Mouse (Mus musculus): Measurements from ENCODE around the gene Gm7168. TPM values are rescaled to one million over a fixed set of nuclear protein-coding genes. Genes with fewer than 3 reads are reported as not detected.
"Not testable (repeated sequence)": the region's sequence is repeated elsewhere in the genome, so short reads cannot be mapped to it uniquely, and the experiment has no call there.

Gm7168 gene
- total RNA-seq, 2 experiments from 2014 or later = not detected

GRCm38 (mm10) chr17:13937787-13938186 lies 10.4 kb upstream of the Gm7168 start:
- DNase-seq (ENCODE audit: extremely low spot score in 1 of 2, low spot score in 2 of 2) = no peak
- Histone ChIP-seq H3K27ac (no peak overlapping the region), H3K4me3 (no peak overlapping the region)
- intact Hi-C loops (cut with DNase I) = no loop called here
- TF ChIP-seq CTCF (IDR thresholded peaks at IDR 0.05) = no peak

- no peak overlapping the region for H3K4me3 ChIP-seq
- no peak for TF ChIP-seq CTCF (IDR thresholded peaks at IDR 0.05)
- no peak overlapping the region for H3K27ac ChIP-seq
- DNase-seq (ENCODE audit: extremely low spot score in 1 of 2, low spot score in 2 of 2) = no peak
- intact Hi-C loops (cut with DNase I) = no loop called here
Observed at GRCm38 (mm10) chr17:13938652-13939051, 9.5 kb upstream of the Gm7168 start.

GRCm38 (mm10) chr17:13939231-13939630 lies 8.9 kb upstream of the Gm7168 start:
- H3K27ac ChIP-seq; DNase-seq (ENCODE audit: extremely low spot score in 1 of 2, low spot score in 2 of 2); H3K4me3 ChIP-seq; intact Hi-C loops (cut with DNase I): not testable (repeated sequence)

GRCm38 (mm10) chr17:13940487-13940886 lies 7.7 kb upstream of the Gm7168 start:
- no peak for DNase-seq (ENCODE audit: extremely low spot score in 1 of 2, low spot score in 2 of 2)
- Histone ChIP-seq H3K4me3 (no peak overlapping the region), H3K27ac (no peak overlapping the region)
- intact Hi-C loops (cut with DNase I) = loop anchor here (5.0 kb wide), 1 partner anchor 88 kb away; no protein-coding TSS in a partner anchor
- no peak; the same call in 1 of the 2 replicates for TF ChIP-seq CTCF (IDR thresholded peaks at IDR 0.05)

GRCm38 (mm10) chr17:13951570-13951969 lies 3.4 kb downstream of the Gm7168 start:
- intact Hi-C loops (cut with DNase I); DNase-seq (ENCODE audit: extremely low spot score in 1 of 2, low spot score in 2 of 2); H3K4me3 ChIP-seq; H3K27ac ChIP-seq: not testable (repeated sequence)

GRCm38 (mm10) chr17:13958129-13958528 lies 10.0 kb downstream of the Gm7168 start:
- intact Hi-C loops (cut with DNase I); H3K4me3 ChIP-seq; H3K27ac ChIP-seq; DNase-seq (ENCODE audit: extremely low spot score in 1 of 2, low spot score in 2 of 2): not testable (repeated sequence)

GRCm38 (mm10) chr17:13962245-13962644 lies 14.1 kb downstream of the Gm7168 start:
- intact Hi-C loops (cut with DNase I); DNase-seq (ENCODE audit: extremely low spot score in 1 of 2, low spot score in 2 of 2); H3K4me3 ChIP-seq; H3K27ac ChIP-seq: not testable (repeated sequence)

- H3K27ac ChIP-seq; H3K4me3 ChIP-seq; intact Hi-C loops (cut with DNase I); DNase-seq (ENCODE audit: extremely low spot score in 1 of 2, low spot score in 2 of 2): not testable (repeated sequence)
Observed at GRCm38 (mm10) chr17:13965048-13965447, 16.9 kb downstream of the Gm7168 start.

- intact Hi-C loops (cut with DNase I); H3K27ac ChIP-seq; H3K4me3 ChIP-seq; DNase-seq (ENCODE audit: extremely low spot score in 1 of 2, low spot score in 2 of 2): not testable (repeated sequence)
Observed at GRCm38 (mm10) chr17:13969917-13970316, 21.7 kb downstream of the Gm7168 start.

- H3K27ac ChIP-seq; H3K4me3 ChIP-seq; DNase-seq (ENCODE audit: extremely low spot score in 1 of 2, low spot score in 2 of 2); intact Hi-C loops (cut with DNase I): not testable (repeated sequence)
Observed at GRCm38 (mm10) chr17:13970796-13971195, 22.6 kb downstream of the Gm7168 start.

- Histone ChIP-seq H3K27ac (no peak overlapping the region), H3K4me3 (no peak overlapping the region)
- no peak for DNase-seq (ENCODE audit: extremely low spot score in 1 of 2, low spot score in 2 of 2)
- no peak for TF ChIP-seq CTCF (IDR thresholded peaks at IDR 0.05)
- intact Hi-C loops (cut with DNase I) = no loop called here
Observed at GRCm38 (mm10) chr17:13987690-13988089, 39.5 kb downstream of the Gm7168 start.

- H3K4me3 ChIP-seq; DNase-seq (ENCODE audit: extremely low spot score in 1 of 2, low spot score in 2 of 2); intact Hi-C loops (cut with DNase I); H3K27ac ChIP-seq: not testable (repeated sequence)
Observed at GRCm38 (mm10) chr17:13993425-13993824, 45.3 kb downstream of the Gm7168 start.

Other genes with a start within 250 kb of the Gm7168 start
- gene Afdn, start 187.8 kb upstream of the Gm7168 start, total RNA-seq (2021) = 100 to 1,000 TPM; 127 to 134 TPM
- 10 to 100 TPM; 21.4 to 23.2 TPM for gene Tcte2, start 186.5 kb upstream of the Gm7168 start, total RNA-seq (2021)
- not detected for gene Gm7356, start 55.3 kb downstream of the Gm7168 start, total RNA-seq (2021)
- gene Gm7358, start 111.2 kb downstream of the Gm7168 start, total RNA-seq (2021) = not detected